In genomic region chr14:64585471-64586192, GRCm38 (mm10) we compare ENCODE assay signal across 9 mouse cellular contexts.
DNase-seq lines count a peak whose midpoint lies in the region; ATAC-seq lines count a peak whose summit lies in the region.
"Had no signal": no experiment of that assay in that cellular context is flagged by ENCODE, and none has a peak within 500 bp of the region (broad histone marks: within the 10 kb centered on the region; RNA-seq: fewer than 3 reads in every experiment).

No protein-coding gene starts in this region.

- H3K36me3 ChIP-seq in forebrain, embryonic 13.5 days (ENCODE audit: poor library complexity, severe bottlenecking), result 0 out of 2 replicates have a peak, but pooled peaks cover 2% of the 10 kb centered on the region
- peaks cover under 1% of the 10 kb centered on the region; the same call in 1 of the 2 replicates for H3K36me3 ChIP-seq in midbrain, embryonic 10.5 days
- H3K36me3 ChIP-seq: liver, embryonic 15.5 days had no signal

- intact Hi-C loops in left cerebral cortex, postnatal 25 days (cut with DNase I), result loop anchor here (2.0 to 5.0 kb wide), 5 partner anchors 133 to 458 kb away; no protein-coding TSS in a partner anchor

- peak overlapping the region; percentile 81 for H3K4me2 ChIP-seq in forebrain, embryonic 13.5 days
- H3K4me2 ChIP-seq: liver, embryonic 15.5 days had no signal

- H3K9ac ChIP-seq in forebrain, embryonic 13.5 days, result peak overlapping the region; percentile 99
- H3K9ac ChIP-seq: liver, embryonic 15.5 days had no signal

- H3K27ac ChIP-seq in forebrain, embryonic 13.5 days, result peak overlapping the region; percentile 100
- H3K27ac ChIP-seq in midbrain, embryonic 10.5 days (replicated peaks), result peak overlapping the region; percentile 92
- H3K27ac ChIP-seq: liver, embryonic 15.5 days had no signal

- no peak for ATAC-seq in forebrain, embryonic 13.5 days

- H3K9me3 ChIP-seq in forebrain, embryonic 13.5 days (replicated peaks), result no peaks in the 10 kb centered on the region
- H3K9me3 ChIP-seq in midbrain, embryonic 10.5 days (replicated peaks), result no peaks in the 10 kb centered on the region
- H3K9me3 ChIP-seq: liver, embryonic 15.5 days had no signal

- peak overlapping the region; percentile 12 for H3K4me3 ChIP-seq in forebrain, embryonic 13.5 days
- H3K4me3 ChIP-seq in midbrain, embryonic 10.5 days, result peak overlapping the region; percentile 69; the same call in 1 of the 2 replicates
- H3K4me3 ChIP-seq: liver, embryonic 15.5 days had no signal

- peaks cover 56% of the 10 kb centered on the region for H3K4me1 ChIP-seq in forebrain, embryonic 13.5 days
- H3K4me1 ChIP-seq in midbrain, embryonic 10.5 days, result peaks cover 73% of the 10 kb centered on the region

- DNase-seq in left cerebral cortex, postnatal 25 days (ENCODE audit: low spot score in 2 of 2), result peak; percentile 49 to 76
- DNase-seq in left cerebral cortex, adult 11 months (ENCODE audit: low spot score), result no peak
- DNase-seq in midbrain, embryonic 10.5 days (ENCODE audit: low spot score), result peak; percentile 57
- DNase-seq in retina, postnatal 7 days (ENCODE audit: low read depth, low spot score), result peak; percentile 87
- no peak for DNase-seq in MN1 (ENCODE audit: low spot score)
- no peak for DNase-seq in testis, postnatal 14 days (ENCODE audit: low spot score)
- DNase-seq in frontal cortex, postnatal 14 days (ENCODE audit: low spot score in 2 of 2), result no peak

- WGBS in forebrain, embryonic 13.5 days, result 5% methylated on average over 28 of the region's 28 CpGs
- 3% methylated on average over 28 of the region's 28 CpGs for WGBS in midbrain, embryonic 10.5 days

- H3K27me3 ChIP-seq in forebrain, embryonic 13.5 days, result peaks cover 30% of the 10 kb centered on the region; the same call in 1 of the 2 replicates
- H3K27me3 ChIP-seq in midbrain, embryonic 10.5 days (ENCODE audit: low read depth, poor library complexity, severe bottlenecking), result peaks cover 97% of the 10 kb centered on the region

Comparison
In these comparisons a context has a peak if more than half of its experiments do, and no peak if none do; other contexts are left out.
1. DNase-seq: peak in left cerebral cortex, postnatal 25 days (2 of 2), midbrain, embryonic 10.5 days (single experiment) and retina, postnatal 7 days (single experiment); none in left cerebral cortex, adult 11 months (single experiment), MN1 (single experiment), testis, postnatal 14 days (single experiment) and frontal cortex, postnatal 14 days (0 of 2).